Mouse (Mus musculus) gastrocnemius, adult 2 months (tissue): ENCODE results near the gene Miox. TPM values are rescaled to one million over a fixed set of nuclear protein-coding genes. Genes with fewer than 3 reads are reported as not detected.

ENCODE experiments used
- DNase-seq: peaks from one replicate; pipeline ENCODE4 v3.0.0; 2022
- H3K27ac ChIP-seq: fragments of 200-600 bp; 2 replicates; pipeline ENCODE4 v1.8.1; 2022; ENCODE audit warnings: mild to moderate bottlenecking
- H3K4me3 ChIP-seq: fragments of 200-600 bp; 2 replicates; pipeline ENCODE4 v1.8.1; 2022; ENCODE audit warnings: mild to moderate bottlenecking, moderate library complexity
- CTCF ChIP-seq: fragments of 200-600 bp; IDR thresholded peaks from 2 replicates; pipeline ENCODE4 v1.8.1; 2022; ENCODE audit warnings: antibody characterized with exemption, mild to moderate bottlenecking, moderate library complexity
- intact Hi-C: fragments of 180-260 bp; cut with DNase I; formaldehyde crosslinking; loops from one replicate; pipeline ENCODE4 v1.15.1; 2025
- microRNA-seq: library from miRNA; unstranded; fragments of <30 nt; microRNA quantifications from one replicate; pipeline ENCODE4 v1.2.0, GENCODE M21; 2021
- total RNA-seq, 2 experiments: library from RNA; stranded (reverse); gene quantifications; 2 replicates each; pipeline ENCODE4 v1.2.3; 2021

Miox gene
- total RNA-seq, 2 experiments from 2014 or later, result not detected

GRCm38 (mm10) chr15:89376957-89377356, 42.8 kb downstream of the Miox start, which contains the start of gene Tymp:
Tymp (minus strand) TSS chr15:89377039.
- intact Hi-C loops, result no loop called here
- H3K27ac ChIP-seq, result no peak within 1 kb of the TSS
- DNase-seq, result no peak
- TF ChIP-seq CTCF, result no peak
- peak within 1 kb of the TSS; percentile 20 for H3K4me3 ChIP-seq

- Histone ChIP-seq H3K27ac (no peak overlapping the region), H3K4me3 (peak overlapping the region; percentile 20)
- TF ChIP-seq CTCF, result no peak
- intact Hi-C loops, result no loop called here
- no peak for DNase-seq
Measured at GRCm38 (mm10) chr15:89377362-89377761, 43.2 kb downstream of the Miox start.

- Histone ChIP-seq H3K27ac (peak overlapping the region; percentile 83), H3K4me3 (peak overlapping the region; percentile 71)
- no peak for DNase-seq
- intact Hi-C loops, result no loop called here
- TF ChIP-seq CTCF, result no peak
Measured at GRCm38 (mm10) chr15:89377938-89378828, 44.0 kb downstream of the Miox start.

- H3K4me3 ChIP-seq, result peak within 1 kb of the TSS; percentile 71
- peak within 1 kb of the TSS; percentile 83 for H3K27ac ChIP-seq
- no peak for TF ChIP-seq CTCF
- no peak for DNase-seq
- intact Hi-C loops, result no loop called here
Measured at GRCm38 (mm10) chr15:89378831-89379401, 44.7 kb downstream of the Miox start, which contains the start of gene Odf3b. Odf3b (minus strand) TSS chr15:89379282.

- Histone ChIP-seq H3K27ac (peak overlapping the region; percentile 83), H3K4me3 (peak overlapping the region; percentile 71)
- intact Hi-C loops, result no loop called here
- no peak for DNase-seq
- no peak for TF ChIP-seq CTCF
Measured at GRCm38 (mm10) chr15:89379429-89379828, 45.2 kb downstream of the Miox start.

- H3K4me3 ChIP-seq, result no peak within 1 kb of the TSS
- H3K27ac ChIP-seq, result no peak within 1 kb of the TSS
- intact Hi-C loops, result no loop called here
- TF ChIP-seq CTCF, result no peak
- DNase-seq, result no peak
Measured at GRCm38 (mm10) chr15:89384617-89385016, 50.4 kb downstream of the Miox start, which contains the start of gene Klhdc7b. Klhdc7b (plus strand) TSS chr15:89384917.

Small RNAs within 50 kb of the gene (microRNA-seq; reads per million reads assigned to microRNA genes)
- not detected for gene Mir6959

Other genes with a start within 250 kb of the Miox start
- gene Selenoo, start 245.3 kb upstream of the Miox start, total RNA-seq, result 10 to 100 TPM; 13.8 to 15.6 TPM
- gene Tubgcp6, start 211.3 kb upstream of the Miox start, total RNA-seq, result 1 to 10 TPM; 6.8 to 8.4 TPM
- 1 to 10 TPM; 5.9 to 6.4 TPM for gene Hdac10, start 205.7 kb upstream of the Miox start, total RNA-seq
- 100 to 1,000 TPM; 128 TPM for gene Mapk12, start 193.7 kb upstream of the Miox start, total RNA-seq
- 1 to 10 TPM; 1.0 to 1.1 TPM for gene Mapk11, start 184.8 kb upstream of the Miox start, total RNA-seq
- 1 to 10 TPM; 8.3 to 8.7 TPM for gene Plxnb2, start 153.6 kb upstream of the Miox start, total RNA-seq
- 10 to 100 TPM in 1 of 2 experiments, 1 to 10 TPM in 1; 8.9 to 10.9 TPM for gene Dennd6b, start 137.9 kb upstream of the Miox start, total RNA-seq
- gene Ppp6r2, start 122.8 kb upstream of the Miox start, total RNA-seq, result 10 to 100 TPM; 90.7 to 94.1 TPM
- 10 to 100 TPM; 55.1 to 70.5 TPM for gene Sbf1, start 19.1 kb upstream of the Miox start, total RNA-seq
- gene Adm2, start 11.7 kb upstream of the Miox start, total RNA-seq, result not detected
- gene Lmf2, start 21.3 kb downstream of the Miox start, total RNA-seq, result 10 to 100 TPM; 12.7 to 16.1 TPM
- 10 to 100 TPM; 40.9 to 41.4 TPM for gene Ncaph2, start 21.3 kb downstream of the Miox start, total RNA-seq
- 10 to 100 TPM; 13.0 to 16.0 TPM for gene Sco2, start 39.4 kb downstream of the Miox start, total RNA-seq
- gene Tymp, start 42.6 kb downstream of the Miox start, total RNA-seq, result under 1 TPM; 0.25 to 0.64 TPM
- gene Odf3b, start 44.9 kb downstream of the Miox start, total RNA-seq, result under 1 TPM; 0.38 to 0.53 TPM
- gene Klhdc7b, start 50.5 kb downstream of the Miox start, total RNA-seq, result not detected
- gene Syce3, start 76.1 kb downstream of the Miox start, total RNA-seq, result not detected
- 100 to 1,000 TPM; 257 to 362 TPM for gene Cpt1b, start 91.5 kb downstream of the Miox start, total RNA-seq
- under 1 TPM; 0.56 to 0.64 TPM for gene C730034F03Rik, start 95.2 kb downstream of the Miox start, total RNA-seq
- gene Gm44502, start 95.3 kb downstream of the Miox start, total RNA-seq, result 1 to 10 TPM in 1 of 2 experiments, under 1 TPM in 1; 0.87 to 2.0 TPM
- 10 to 100 TPM; 21.4 to 23.3 TPM for gene Chkb, start 95.5 kb downstream of the Miox start, total RNA-seq
- gene Mapk8ip2, start 119.5 kb downstream of the Miox start, total RNA-seq, result under 1 TPM; 0.08 to 0.25 TPM
- 1 to 10 TPM; 3.0 to 4.6 TPM for gene Arsa, start 143.0 kb downstream of the Miox start, total RNA-seq
- gene Shank3, start 165.2 kb downstream of the Miox start, total RNA-seq, result 10 to 100 TPM; 12.2 to 20.4 TPM
- gene Acr, start 233.9 kb downstream of the Miox start, total RNA-seq, result under 1 TPM in 1 of 2 experiments, not detected in 1; 0.23 TPM